ENCODE assay signal across 8 mouse cellular contexts in genomic region chr2:94010335-94011291, GRCm38 (mm10). TPM values are rescaled to one million over a fixed set of nuclear protein-coding genes. Genes with fewer than 3 reads are reported as not detected.
DNase-seq lines count a peak whose midpoint lies in the region; ATAC-seq and TF ChIP-seq lines count a peak whose summit lies in the region.

Gene Alkbh3 (minus strand): TSS chr2:94010807.

- H3K4me2 ChIP-seq in hindbrain, embryonic 13.5 days = peak within 1 kb of the TSS; percentile 89

- no peak for TF ChIP-seq CTCF in Patski (IDR thresholded peaks at IDR 0.05)

- peak within 1 kb of the TSS; percentile 90 for H3K4me3 ChIP-seq in hindbrain, embryonic 13.5 days

- H3K4me1 ChIP-seq in hindbrain, embryonic 13.5 days (replicated peaks) = peaks cover 17% of the 10 kb centered on the region

- WGBS in hindbrain, embryonic 13.5 days = 4% methylated on average over 47 of the region's 47 CpGs

- H3K27ac ChIP-seq in hindbrain, embryonic 13.5 days = peak within 1 kb of the TSS; percentile 77

- ATAC-seq in Patski = peak; percentile 90
- peak; percentile 98 for ATAC-seq in hindbrain, embryonic 13.5 days (ENCODE audit: low FRiP score)

- CTCF ChIA-PET in Patski (lab: Charles Lee) = interaction anchor here (1.1 kb wide), 1 partner anchor 13 kb away, joined by 4 read pairs; no protein-coding TSS in a partner anchor

- POLR2A ChIA-PET in Patski (lab: Charles Lee) = no interaction called here

- DNase-seq in Patski (ENCODE audit: low read depth, low spot score) = peak; percentile 46
- peak; percentile 97 to 98 for DNase-seq in cerebellum, postnatal 14 days
- DNase-seq in frontal cortex, postnatal 14 days (ENCODE audit: low spot score in 2 of 2) = peak; percentile 88 to 89
- DNase-seq in layer of hippocampus, postnatal 25 days (ENCODE audit: extremely low spot score in 1 of 2, low spot score in 1 of 2) = peak; percentile 91 to 92
- peak; percentile 89 for DNase-seq in lung, postnatal 25 days (ENCODE audit: low spot score)
- peak; percentile 95 for DNase-seq in retina, embryonic 14.5 days (ENCODE audit: low spot score)
- peak; percentile 92 for DNase-seq in thymus, postnatal 4 days

- H3K9me3 ChIP-seq in hindbrain, embryonic 13.5 days = no peaks in the 10 kb centered on the region

- peak within 1 kb of the TSS; percentile 92 for H3K9ac ChIP-seq in hindbrain, embryonic 13.5 days

- peaks cover 28% of the 10 kb centered on the region for H3K36me3 ChIP-seq in hindbrain, embryonic 13.5 days

- in situ Hi-C loops in Patski (cut with MboI; ENCODE audit: low pct_unique_long_range_greater_than_20kb) = no loop called here

- H3K27me3 ChIP-seq in Patski = no peaks in the 10 kb centered on the region
- no peaks in the 10 kb centered on the region for H3K27me3 ChIP-seq in hindbrain, embryonic 13.5 days

RNA-seq across cellular contexts. Expression of gene Alkbh3, which starts in this region (rescaled TPM):
- polyA plus RNA-seq in Patski (2021) = 35.1 TPM
- 46.3 and 48.5 TPM in 2 replicates for polyA plus RNA-seq in hindbrain, embryonic 13.5 days (2015; fragmentation: Nextera tagmentation; extraction: Ambion mirVana)
- total RNA-seq in layer of hippocampus, postnatal 25 days (2021) = 10 to 100 TPM; 21.5 to 28.5 TPM

Comparison
In these comparisons a context has a peak if more than half of its experiments do, and no peak if none do; other contexts are left out.
1. Peak in every context shown above with its lines: DNase-seq, ATAC-seq, H3K4me3 ChIP-seq and H3K27ac ChIP-seq.
2. DNase-seq: peak in every context shown above with its lines; median percentile 98 in cerebellum, postnatal 14 days; 95 in retina, embryonic 14.5 days; 92 in thymus, postnatal 4 days; 92 in layer of hippocampus, postnatal 25 days; 89 in lung, postnatal 25 days; 88 in frontal cortex, postnatal 14 days; 46 in Patski.